Mouse (Mus musculus): ENCODE measurements around the gene Itga1.

GRCm38 (mm10) chr13:114998100-114998499 is 103.7 kb downstream of the Itga1 start:
- no peak for TF ChIP-seq POLR2A (IDR thresholded peaks at IDR 0.05; ENCODE audit: control insufficient read depth, low read depth, low read length)
- no peak for TF ChIP-seq CTCF (IDR thresholded peaks at IDR 0.05; ENCODE audit: control insufficient read depth, insufficient read depth, insufficient replicate concordance, low read depth, low read length)

Data from testis, adult 2 months (tissue).